Mouse (Mus musculus) testis, adult 2 months (tissue): ENCODE results near the gene Zik1.

Experiments
- CTCF ChIP-seq: fragments of 200-500 bp; IDR thresholded peaks from 2 replicates; pipeline ENCODE4 v1.5.1; 2012; ENCODE audit warnings: low read depth, mild to moderate bottlenecking, inconsistent platforms, low read length, moderate library complexity; ENCODE audit not compliant: control insufficient read depth, insufficient read depth, insufficient replicate concordance
- POLR2A ChIP-seq: fragments of 200-500 bp; IDR thresholded peaks from 2 replicates; pipeline ENCODE4 v1.6.1; 2012; ENCODE audit warnings: low read depth, mild to moderate bottlenecking, inconsistent platforms, low read length, moderate library complexity; ENCODE audit not compliant: control insufficient read depth

- TF ChIP-seq CTCF, result no peak
- no peak for TF ChIP-seq POLR2A
These were observed 14.5 kb downstream of the Zik1 start for GRCm38 (mm10) chr7:10480588-10481233.
